Mouse (Mus musculus) CH12.LX (cell line): ENCODE measurements around the gene Rpusd4. TPM values are rescaled to one million over a fixed set of nuclear protein-coding genes. Genes with fewer than 3 reads are reported as not detected.

Source experiments
- DNase-seq: peaks from one replicate; pipeline ENCODE4 v3.0.0-alpha.2; 2013; ENCODE audit errors: extremely low read depth
- H3K27ac ChIP-seq: 2 replicates; pipeline ENCODE4 v1.5.1; 2012; ENCODE audit warnings: low read depth, mild to moderate bottlenecking, control low read depth, moderate library complexity; ENCODE audit not compliant: insufficient read depth
- H3K27me3 ChIP-seq: replicated peaks from 2 replicates; pipeline ENCODE3; 2012; ENCODE audit warnings: inconsistent platforms
- H3K36me3 ChIP-seq, 2 experiments: replicated peaks in 1 of 2; 2 replicates each; pipeline versions ENCODE3 to v1.6.1; 2012; ENCODE audit warnings: inconsistent platforms in 1 of 2, low read length in 1 of 2, mild to moderate bottlenecking in 1 of 2, mixed read lengths in 1 of 2, moderate library complexity in 1 of 2; ENCODE audit not compliant: control insufficient read depth in 1 of 2, insufficient read depth in 1 of 2
- H3K4me1 ChIP-seq, 2 experiments: 2 replicates each; pipeline ENCODE4 v1.6.1; 2012; ENCODE audit warnings: inconsistent platforms in 1 of 2, moderate library complexity in 1 of 2; ENCODE audit not compliant: insufficient read depth in 2 of 2, control insufficient read depth in 1 of 2
- H3K4me2 ChIP-seq: 2 replicates; pipeline ENCODE4 v1.6.1; 2012; ENCODE audit warnings: low read depth, mild to moderate bottlenecking, control low read depth; ENCODE audit not compliant: poor library complexity, insufficient read depth, severe bottlenecking
- H3K4me3 ChIP-seq, 3 experiments: fragments of 150-350 bp in 1 of 3; sonication (generic) in 1 of 3; replicated peaks in 1 of 3; 2 replicates each; pipeline versions ENCODE3 to v1.5.1; 2011 to 2012; ENCODE audit warnings: low read depth in 2 of 3, low read length in 2 of 3, mild to moderate bottlenecking in 2 of 3, moderate library complexity in 2 of 3, control low read depth in 1 of 3, improper control_type of control experiment in 1 of 3, inconsistent platforms in 1 of 3, mixed read lengths in 1 of 3; ENCODE audit not compliant: poor library complexity in 1 of 3
- H3K79me2 ChIP-seq: replicated peaks from 2 replicates; pipeline ENCODE4 v1.6.1; 2012; ENCODE audit warnings: mild to moderate bottlenecking, moderate library complexity; ENCODE audit not compliant: control insufficient read depth, poor library complexity, insufficient read depth, severe bottlenecking; ENCODE audit errors: extremely low read depth
- H3K9ac ChIP-seq: 2 replicates; pipeline ENCODE4 v1.6.1; 2012; ENCODE audit warnings: low read depth, mild to moderate bottlenecking, control low read depth, moderate library complexity; ENCODE audit not compliant: insufficient read depth
- H3K9me3 ChIP-seq: replicated peaks from 2 replicates; pipeline ENCODE3; 2012; ENCODE audit warnings: low read length, inconsistent platforms, mixed read lengths
- CHD2 ChIP-seq: IDR thresholded peaks from 2 replicates; pipeline ENCODE4 v1.6.1; 2011; ENCODE audit warnings: low read length, improper control_type of control experiment
- CTCF ChIP-seq, 2 experiments: IDR thresholded peaks in 1 of 2; conservative IDR thresholded peaks in 1 of 2; 2 replicates each; pipeline ENCODE4 v1.5.1; 2011 to 2012; ENCODE audit warnings: low read depth in 2 of 2, low read length in 2 of 2, improper control_type of control experiment in 1 of 2, inconsistent platforms in 1 of 2, mild to moderate bottlenecking in 1 of 2, moderate library complexity in 1 of 2
- E2F4 ChIP-seq: IDR thresholded peaks from 2 replicates; pipeline ENCODE4 v1.6.1; 2011; ENCODE audit warnings: low read depth, low read length, improper control_type of control experiment; ENCODE audit not compliant: insufficient replicate concordance
- HCFC1 ChIP-seq: IDR thresholded peaks from 2 replicates; pipeline ENCODE4 v1.6.1; 2012; ENCODE audit warnings: low read depth, mild to moderate bottlenecking, inconsistent platforms, low read length, improper control_type of control experiment
- JUND ChIP-seq: conservative IDR thresholded peaks from 2 replicates; pipeline ENCODE4 v1.6.1; 2011; ENCODE audit warnings: low read depth, low read length, improper control_type of control experiment
- NRF1 ChIP-seq: IDR thresholded peaks from 2 replicates; pipeline ENCODE4 v1.6.1; 2014; ENCODE audit warnings: low read depth, mild to moderate bottlenecking, inconsistent platforms, low read length, improper control_type of control experiment, moderate library complexity
- RAD21 ChIP-seq: IDR thresholded peaks from 2 replicates; pipeline ENCODE4 v1.6.1; 2011; ENCODE audit warnings: low read depth, mild to moderate bottlenecking, low read length, improper control_type of control experiment, moderate library complexity
- TBP ChIP-seq: conservative IDR thresholded peaks from 2 replicates; pipeline ENCODE4 v1.6.1; 2011; ENCODE audit warnings: low read depth, low read length, improper control_type of control experiment
- UBTF ChIP-seq: IDR thresholded peaks from 2 replicates; pipeline ENCODE4 v1.6.1; 2012; ENCODE audit warnings: low read depth, mild to moderate bottlenecking, inconsistent platforms, low read length, improper control_type of control experiment, moderate library complexity
- USF2 ChIP-seq: conservative IDR thresholded peaks from 2 replicates; pipeline ENCODE4 v1.6.1; 2011; ENCODE audit warnings: low read depth, low read length, improper control_type of control experiment
- ZC3H11A ChIP-seq: IDR thresholded peaks from 2 replicates; pipeline ENCODE4 v1.6.1; 2012; ENCODE audit warnings: low read depth, mild to moderate bottlenecking, inconsistent platforms, low read length, improper control_type of control experiment
- ZNF384 ChIP-seq: IDR thresholded peaks from 2 replicates; pipeline ENCODE4 v1.6.1; 2012; ENCODE audit warnings: low read depth, low read length, improper control_type of control experiment, inconsistent platforms
- dilution Hi-C: fragments of 300-500 bp; cut with MboI; formaldehyde crosslinking; loops from 2 replicates; pipeline ENCODE4 v1.14.3; 2020; ENCODE audit warnings: low sequenced_read_pairs; ENCODE audit not compliant: extremely low pct_unique_long_range_greater_than_20kb, extremely low pct_ligation_motif_present
- in situ Hi-C: fragments of 300-500 bp; cut with MboI; formaldehyde crosslinking; loops from 3 replicates; pipeline ENCODE4 v1.14.3; 2019; ENCODE audit warnings: low sequenced_read_pairs, low pct_ligation_motif_present, low pct_unique_long_range_greater_than_20kb, mixed read lengths
- polyA plus RNA-seq: library from polyadenylated mRNA; unstranded; fragments of >175 nt; gene quantifications from 2 replicates; pipeline ENCODE4 v1.2.1, GENCODE M21; 2012; ENCODE audit warnings: low read depth; ENCODE audit not compliant: insufficient read length
- total RNA-seq, 2 experiments: library from RNA; depleted of rRNA; stranded (reverse); fragments of 300-350 nt in 1 of 2; fragments of >200 nt in 1 of 2; gene quantifications; 2 replicates each; pipeline ENCODE4 v1.2.3; 2012 to 2014

Rpusd4 gene
- total and polyA plus RNA-seq, 3 experiments: 21.7 to 29.5 (median 27.3) TPM

GRCm38 (mm10) chr9:35257365-35257764, 10.3 kb upstream of the Rpusd4 start:
- Histone ChIP-seq H3K27me3 (no peaks in the 10 kb centered on the region), H3K9me3 (no peaks in the 10 kb centered on the region), H3K36me3 (peaks cover 0 to 26% of the 10 kb centered on the region in 2 experiments), H3K4me2 (no peak overlapping the region), H3K4me3 (no peak overlapping the region), H3K9ac (no peak overlapping the region), H3K4me1 (peaks cover 0 to 5% of the 10 kb centered on the region in 2 experiments; a peak in 1 of 4 replicates)
- in situ Hi-C loops (no loop called here), dilution Hi-C loops (no loop called here)
- no peak for TF ChIP-seq CTCF (conservative IDR thresholded peaks at IDR 0.05 in 1 of 2, IDR thresholded peaks at IDR 0.05 in 1 of 2; ENCODE audit: low read depth in 2 of 2, low read length in 2 of 2)
- no peak for TF ChIP-seq ZC3H11A
- TF ChIP-seq, all 38 proteins: peak for 0
- Histone ChIP-seq H3K27ac (no peak overlapping the region), H3K79me2 (no peaks in the 10 kb centered on the region)
- DNase-seq: no peak

GRCm38 (mm10) chr9:35262418-35262817, 5.2 kb upstream of the Rpusd4 start:
- H3K79me2 ChIP-seq: 0 out of 2 replicates have a peak, but pooled peaks cover 6% of the 10 kb centered on the region
- no peak overlapping the region for H3K4me3 ChIP-seq
- in situ Hi-C loops: no loop called here
- no peaks in the 10 kb centered on the region for H3K9me3 ChIP-seq
- peaks cover 0 to 38% of the 10 kb centered on the region in 2 experiments; a peak in 2 of 4 replicates for H3K4me1 ChIP-seq
- H3K27me3 ChIP-seq: no peaks in the 10 kb centered on the region
- DNase-seq: no peak
- dilution Hi-C loops: no loop called here
- H3K4me2 ChIP-seq: no peak overlapping the region
- H3K27ac ChIP-seq: no peak overlapping the region
- H3K9ac ChIP-seq: no peak overlapping the region
- peaks cover 0 to 27% of the 10 kb centered on the region in 2 experiments for H3K36me3 ChIP-seq
- no peak for TF ChIP-seq JUND
- TF ChIP-seq HCFC1: no peak
- no peak for TF ChIP-seq TBP
- no peak for TF ChIP-seq RAD21
- no peak for TF ChIP-seq ZNF384

- dilution Hi-C loops (no loop called here), in situ Hi-C loops (no loop called here)
- Histone ChIP-seq H3K4me2 (no peak overlapping the region), H3K27ac (no peak overlapping the region), H3K9me3 (no peaks in the 10 kb centered on the region), H3K27me3 (no peaks in the 10 kb centered on the region), H3K36me3 (peaks cover 0 to 23% of the 10 kb centered on the region in 2 experiments), H3K4me1 (peaks cover 0 to 39% of the 10 kb centered on the region in 2 experiments; a peak in 2 of 4 replicates), H3K79me2 (0 out of 2 replicates have a peak, but pooled peaks cover 6% of the 10 kb centered on the region), H3K9ac (no peak overlapping the region), H3K4me3 (no peak overlapping the region)
- no peak for DNase-seq
- TF ChIP-seq NRF1: no peak
- no peak for TF ChIP-seq UBTF
- TF ChIP-seq RAD21: no peak
- no peak for TF ChIP-seq E2F4
- no peak for TF ChIP-seq USF2
- no peak for TF ChIP-seq JUND
- no peak for TF ChIP-seq CHD2
Observed at GRCm38 (mm10) chr9:35263431-35263830, 4.2 kb upstream of the Rpusd4 start.
